ENCODE assay signal across 18 mouse cellular contexts in genomic region chr2:11654990-11655931, GRCm38 (mm10). TPM values are rescaled to one million over a fixed set of nuclear protein-coding genes. Genes with fewer than 3 reads are reported as not detected.
DNase-seq lines count a peak whose midpoint lies in the region; TF ChIP-seq lines count a peak whose summit lies in the region.
"Had no signal": no experiment of that assay in that cellular context is flagged by ENCODE, and none has a peak within 500 bp of the region (broad histone marks: within the 10 kb centered on the region; RNA-seq: fewer than 3 reads in every experiment).

No protein-coding gene starts in this region.

- H3K4me1 ChIP-seq in heart, adult 2 months (ENCODE audit: control insufficient read depth, insufficient read depth, low read length): no peaks in the 10 kb centered on the region; the same call in 1 of the 2 replicates
- H3K4me1 ChIP-seq: embryonic facial prominence, embryonic 12.5 days; liver, embryonic 15.5 days had no signal

- intact Hi-C loops in heart, adult 2 months (cut with DNase I): no loop called here
- intact Hi-C loops in left cerebral cortex, adult 2 months (cut with DNase I): no loop called here

- WGBS in heart, adult 2 months: 48% methylated on average over 9 of the region's 9 CpGs

- no peak overlapping the region for H3K4me3 ChIP-seq in heart, adult 2 months
- H3K4me3 ChIP-seq in left cerebral cortex, adult 2 months: no peak overlapping the region
- H3K4me3 ChIP-seq: embryonic facial prominence, embryonic 12.5 days; heart, embryonic 15.5 days; liver, embryonic 15.5 days; midbrain, embryonic 10.5 days had no signal

- no peaks in the 10 kb centered on the region for H3K79me2 ChIP-seq in heart, adult 2 months (replicated peaks; ENCODE audit: control insufficient read depth, insufficient read depth, low read length)

- peak; percentile 8 for DNase-seq in heart, adult 8-10 months (ENCODE audit: low spot score)
- DNase-seq in heart, adult 2 months: no peak
- DNase-seq in 416B (ENCODE audit: low read depth) (peak; percentile 58), adipocyte (ENCODE audit: low spot score) (peak; percentile 33)
- peak in 1 of 2 experiments; percentile 11 for DNase-seq in left cerebral cortex, adult 2 months (ENCODE audit: extremely low spot score in 1 of 2, low spot score in 2 of 2)
- no peak for DNase-seq in embryo, embryonic 11 days
- no peak for DNase-seq in embryo, embryonic 10 days (ENCODE audit: low spot score)
- DNase-seq in kidney, adult 8-10 months: no peak
- DNase-seq: gastrocnemius, postnatal 10 days had no signal

- no peak overlapping the region for H3K9ac ChIP-seq in heart, adult 2 months (ENCODE audit: low read depth, low read length)
- H3K9ac ChIP-seq: embryonic facial prominence, embryonic 12.5 days; heart, embryonic 15.5 days; liver, embryonic 15.5 days had no signal

- TF ChIP-seq POLR2A in heart, adult 2 months (IDR thresholded peaks at IDR 0.05; ENCODE audit: insufficient read depth, low read depth, low read length): no peak

- no peak for TF ChIP-seq EP300 in heart, adult 2 months (IDR thresholded peaks at IDR 0.05; ENCODE audit: insufficient read depth, low read depth, low read length)

- no peak overlapping the region; the same call in 1 of the 2 replicates for H3K27ac ChIP-seq in heart, adult 2 months
- H3K27ac ChIP-seq in left cerebral cortex, adult 2 months: peak overlapping the region; percentile 76
- H3K27ac ChIP-seq: embryonic facial prominence, embryonic 12.5 days; heart, embryonic 15.5 days; liver, embryonic 15.5 days; midbrain, embryonic 10.5 days had no signal

- no peaks in the 10 kb centered on the region for H3K36me3 ChIP-seq in heart, adult 2 months (ENCODE audit: control insufficient read depth, insufficient read depth, low read length)
- H3K36me3 ChIP-seq: embryonic facial prominence, embryonic 12.5 days; heart, embryonic 15.5 days; liver, embryonic 15.5 days; midbrain, embryonic 10.5 days had no signal

- no peaks in the 10 kb centered on the region for H3K27me3 ChIP-seq in heart, adult 2 months (ENCODE audit: control insufficient read depth, insufficient read depth, low read length)
- H3K27me3 ChIP-seq: embryonic facial prominence, embryonic 12.5 days; heart, embryonic 15.5 days; liver, embryonic 15.5 days had no signal

- no peak for TF ChIP-seq CTCF in heart, adult 2 months (IDR thresholded peaks at IDR 0.05)
- TF ChIP-seq CTCF in left cerebral cortex, adult 2 months (IDR thresholded peaks at IDR 0.05): no peak

RNA-seq across cellular contexts. Expression of gene Il2ra, which starts 12.7 kb away (rescaled TPM):
- total RNA-seq in heart, adult 8-10 months (2022): 1 to 10 TPM in 3 of 4 experiments, under 1 TPM in 1; 0.62 to 1.5 (median 1.3) TPM
- under 1 TPM; 0.80 to 0.81 TPM for total RNA-seq in heart, adult 2 months (2021)
- polyA plus RNA-seq in heart, adult 2 months (2012; rRNA removed): 0.78 and 0.97 TPM in 2 replicates
- total RNA-seq in left cerebral cortex, adult 2 months (2021): under 1 TPM in 1 of 2 experiments, not detected in 1; 0.07 TPM
- polyA plus RNA-seq: embryonic facial prominence, embryonic 12.5 days; intestine, embryonic 14.5 days; liver, embryonic 15.5 days; midbrain, embryonic 10.5 days; neural tube, embryonic 14.5 days had no signal

RNA-seq across cellular contexts. Expression of gene Gm17490, which starts 29.2 kb away (rescaled TPM):
- not detected for total RNA-seq in heart, adult 8-10 months (2022)
- total RNA-seq in heart, adult 2 months (2021): not detected
- polyA plus RNA-seq in heart, adult 2 months (2012; rRNA removed): not detected in 2 replicates
- not detected for total RNA-seq in left cerebral cortex, adult 2 months (2021)
- total RNA-seq: gastrocnemius, postnatal 10 days; left cerebral cortex, postnatal 10 days had no signal
- polyA plus RNA-seq: embryonic facial prominence, embryonic 12.5 days; heart, embryonic 15.5 days; intestine, embryonic 14.5 days; large intestine, adult 2 months; liver, embryonic 15.5 days; midbrain, embryonic 10.5 days; neural tube, embryonic 14.5 days; testis, adult 2 months had no signal

RNA-seq across cellular contexts. Expression of gene Il15ra, which starts 49.8 kb away (rescaled TPM):
- total RNA-seq in heart, adult 8-10 months (2022): 10 to 100 TPM; 26.0 to 33.2 (median 30.6) TPM
- total RNA-seq in heart, adult 2 months (2021): 10 to 100 TPM; 24.4 to 31.2 TPM
- polyA plus RNA-seq in heart, adult 2 months (2012; rRNA removed): 35.3 and 51.4 TPM in 2 replicates
- total RNA-seq in left cerebral cortex, adult 2 months (2021): 10 to 100 TPM; 10.3 to 11.8 TPM

RNA-seq across cellular contexts. Expression of gene Rbm17, which starts 51.3 kb away (rescaled TPM):
- total RNA-seq in heart, adult 8-10 months (2022): 10 to 100 TPM; 46.0 to 59.0 (median 51.3) TPM
- 10 to 100 TPM; 53.2 to 67.5 TPM for total RNA-seq in heart, adult 2 months (2021)
- 32.3 and 39.3 TPM in 2 replicates for polyA plus RNA-seq in heart, adult 2 months (2012; rRNA removed)
- 10 to 100 TPM; 84.7 to 86.9 TPM for total RNA-seq in left cerebral cortex, adult 2 months (2021)

Comparison
In these comparisons a context has a peak if more than half of its experiments do, and no peak if none do; other contexts are left out.
1. DNase-seq: peak in heart, adult 8-10 months (single experiment), 416B (single experiment) and adipocyte (single experiment); none in heart, adult 2 months (0 of 2), embryo, embryonic 11 days (single experiment), embryo, embryonic 10 days (single experiment) and kidney, adult 8-10 months (0 of 2).